Mouse (Mus musculus) heart, adult 2 months (tissue): ENCODE measurements at regions not wholly inside any gene's neighbourhood (a gene's known extent, or its start where the extent isn't known, plus 50 kb on each side); places are given as distances from the start of the nearest gene placed in this dataset.
A peak's percentile ranks its signal among the peaks of the same experiment; 100 is the strongest.

ENCODE experiments used
- DNase-seq, 2 experiments: peaks; one replicate each; pipeline ENCODE4 v3.0.0; 2021
- H3K27ac ChIP-seq: fragments of 200-600 bp; 2 replicates; pipeline ENCODE4 v1.8.1; 2022
- H3K27me3 ChIP-seq: fragments of 200-500 bp; 2 replicates; pipeline ENCODE4 v1.6.1; 2012; ENCODE audit warnings: mild to moderate bottlenecking, low read length, inconsistent platforms, mixed read lengths; ENCODE audit not compliant: control insufficient read depth, insufficient read depth
- H3K36me3 ChIP-seq: fragments of 200-500 bp; 2 replicates; pipeline ENCODE4 v1.6.1; 2012; ENCODE audit warnings: low read length, inconsistent platforms; ENCODE audit not compliant: control insufficient read depth, insufficient read depth
- H3K4me1 ChIP-seq: fragments of 200-500 bp; 2 replicates; pipeline ENCODE4 v1.6.1; 2011; ENCODE audit warnings: low read length; ENCODE audit not compliant: control insufficient read depth, insufficient read depth
- H3K4me3 ChIP-seq: fragments of 200-600 bp; 2 replicates; pipeline ENCODE4 v1.8.1; 2022
- H3K79me2 ChIP-seq: fragments of 200-500 bp; replicated peaks from 2 replicates; pipeline ENCODE4 v1.6.1; 2012; ENCODE audit warnings: mild to moderate bottlenecking, inconsistent platforms, low read length, moderate library complexity, mixed read lengths; ENCODE audit not compliant: control insufficient read depth, insufficient read depth
- H3K9ac ChIP-seq: fragments of 200-500 bp; 2 replicates; pipeline ENCODE4 v1.6.1; 2012; ENCODE audit warnings: low read depth, mild to moderate bottlenecking, control low read depth, inconsistent platforms, low read length, mixed read lengths
- CTCF ChIP-seq: fragments of 200-600 bp; IDR thresholded peaks from 2 replicates; pipeline ENCODE4 v1.8.1; 2022; ENCODE audit warnings: antibody characterized with exemption, mild to moderate bottlenecking, moderate library complexity
- POLR2A ChIP-seq: fragments of 200-500 bp; IDR thresholded peaks from 2 replicates; pipeline ENCODE4 v1.6.1; 2011; ENCODE audit warnings: mild to moderate bottlenecking, low read depth, low read length, control low read depth; ENCODE audit not compliant: insufficient read depth
- WGBS: fragments of 180-500 bp; shearing (Covaris S2); methylation state at CpG from one replicate; pipeline ENCODE4 v1.1.7; 2018; 5-methylcytosine and 5-hydroxymethylcytosine counted together
- intact Hi-C: fragments of 180-260 bp; cut with DNase I; formaldehyde crosslinking; loops from one replicate; pipeline ENCODE4 v1.15.1; 2025

DNA sequence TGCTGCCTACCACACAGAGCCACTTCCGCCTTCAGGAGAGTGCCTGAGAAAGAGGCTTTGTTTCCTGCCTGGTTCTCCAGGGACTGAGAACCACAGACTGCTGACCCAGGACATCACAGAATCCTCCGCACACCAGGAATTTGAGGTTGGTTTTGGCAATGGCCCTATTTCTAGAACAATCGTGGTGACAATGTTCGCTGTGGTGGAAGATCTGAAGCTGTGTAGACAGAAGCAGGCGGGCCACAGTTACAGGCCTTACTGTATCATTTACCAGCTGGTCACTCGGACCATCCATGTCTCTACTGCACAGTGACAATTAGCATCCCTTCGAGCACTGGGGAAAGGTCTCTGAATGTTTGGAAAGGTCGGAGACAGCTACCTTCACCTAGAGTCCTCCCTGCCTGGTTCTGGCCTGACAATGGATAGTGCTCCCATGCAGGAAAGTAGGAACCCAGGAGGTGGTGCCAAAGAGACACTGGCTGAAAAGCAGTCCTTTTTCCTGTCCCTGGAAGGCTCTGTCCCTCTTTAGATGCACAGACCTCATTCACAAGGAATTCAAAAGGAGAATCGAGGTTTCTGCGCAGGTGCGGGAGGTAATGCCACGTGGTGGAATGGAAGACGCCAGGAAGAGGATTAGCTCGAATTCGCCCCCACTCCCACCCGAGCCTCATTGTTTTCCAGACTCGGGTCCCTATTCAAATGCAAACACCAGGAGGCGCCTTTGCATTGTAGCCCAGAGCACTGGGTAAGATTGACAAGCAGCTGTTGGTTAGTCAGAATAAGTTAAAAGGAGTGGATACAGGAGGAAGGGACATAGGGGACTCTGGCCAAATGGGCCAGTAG is 52.6 kb upstream of the Pax6 start:
- no peak overlapping the region for H3K4me3 ChIP-seq
- intact Hi-C loops = loop anchor here (1.0 to 10.0 kb wide), 4 partner anchors 289 to 576 kb away; partner anchors contain the start of genes Elp4 and Immp1l
- peak; percentile 73 for TF ChIP-seq CTCF
- no peak for TF ChIP-seq POLR2A
- no peak overlapping the region for H3K27ac ChIP-seq
- H3K4me1 ChIP-seq = no peaks in the 10 kb centered on the region
- no peaks in the 10 kb centered on the region for H3K27me3 ChIP-seq
- H3K79me2 ChIP-seq = no peaks in the 10 kb centered on the region
- 26% methylated on average over 18 of the region's 18 CpGs for WGBS
- H3K9ac ChIP-seq = no peak overlapping the region
- no peaks in the 10 kb centered on the region for H3K36me3 ChIP-seq
- peak; percentile 5 to 28 for DNase-seq
